Mouse (Mus musculus) liver, postnatal 0 days (tissue): Measurements from ENCODE around the gene 4930524J08Rik. TPM values are rescaled to one million over a fixed set of nuclear protein-coding genes. Genes with fewer than 3 reads are reported as not detected.

Source experiments
- ATAC-seq: fragments of 200-750 bp; cut with Nextera tagmentation; 2 replicates; pipeline ENCODE4 v1.8.0; 2017; ENCODE audit warnings: mild to moderate bottlenecking, moderate library complexity
- DNase-seq: peaks from one replicate; pipeline ENCODE4 v3.0.0-alpha.2; 2016
- H3K27ac ChIP-seq: fragments of 300-500 bp; sonication (generic); 2 replicates; pipeline ENCODE4 v1.5.1; 2014; ENCODE audit warnings: antibody characterized with exemption, moderate library complexity, mild to moderate bottlenecking, low read depth
- H3K27me3 ChIP-seq: fragments of 300-500 bp; sonication (generic); 2 replicates; pipeline ENCODE4 v1.6.1; 2014; ENCODE audit warnings: low read length, control low read depth, mixed read lengths; ENCODE audit not compliant: insufficient read depth
- H3K36me3 ChIP-seq: fragments of 300-500 bp; sonication (generic); replicated peaks from 2 replicates; pipeline ENCODE4 v1.6.1; 2014; ENCODE audit warnings: mild to moderate bottlenecking, control low read depth, low read length, moderate library complexity, mixed read lengths; ENCODE audit not compliant: insufficient read depth
- H3K4me1 ChIP-seq: fragments of 300-500 bp; sonication (generic); 2 replicates; pipeline ENCODE4 v1.6.1; 2014; ENCODE audit warnings: antibody characterized with exemption, mild to moderate bottlenecking, control low read depth; ENCODE audit not compliant: insufficient read depth
- H3K4me2 ChIP-seq: fragments of 300-500 bp; sonication (generic); 2 replicates; pipeline ENCODE4 v1.6.1; 2014; ENCODE audit warnings: low read depth, mild to moderate bottlenecking, low read length, moderate library complexity, mixed read lengths
- H3K4me3 ChIP-seq: fragments of 300-500 bp; sonication (generic); 2 replicates; pipeline ENCODE4 v1.5.1; 2014; ENCODE audit warnings: low read depth, low read length
- H3K9ac ChIP-seq: fragments of 300-500 bp; sonication (generic); replicated peaks from 2 replicates; pipeline ENCODE4 v1.6.1; 2014; ENCODE audit warnings: mild to moderate bottlenecking, moderate library complexity
- H3K9me3 ChIP-seq: fragments of 300-500 bp; sonication (generic); 2 replicates; pipeline ENCODE4 v1.6.1; 2016; ENCODE audit warnings: mild to moderate bottlenecking, control low read depth, low read length, mixed read lengths
- CTCF ChIP-seq: sonication (generic); IDR thresholded peaks from 2 replicates; pipeline ENCODE4 v1.5.1; 2016; ENCODE audit warnings: antibody characterized with exemption, low read depth
- EP300 ChIP-seq: IDR thresholded peaks from 2 replicates; pipeline ENCODE4 v1.6.1; 2016; ENCODE audit warnings: antibody characterized with exemption, low read depth, mild to moderate bottlenecking
- WGBS: fragments of 180-500 bp; shearing (Covaris S2); extraction: QIAGEN DNeasy Blood & Tissue Kit; methylation state at CpG from one replicate; pipeline ENCODE4 v1.1.7; 2014; ENCODE audit not compliant: insufficient replicate concordance; 5-methylcytosine and 5-hydroxymethylcytosine counted together
- polyA plus RNA-seq: library from polyadenylated mRNA; unstranded; fragments of >200 nt; fragmentation: Nextera tagmentation; extraction: Ambion mirVana; gene quantifications from 2 replicates; pipeline ENCODE4 v1.2.1, GENCODE M21; 2015

The 4930524J08Rik gene
- polyA plus RNA-seq, result 0.96 and 1.4 TPM in 2 replicates

GRCm38 (mm10) chr5:99978699-99979442, at the start of gene 4930524J08Rik, which contains the start of gene Hnrnpd:
TSS of gene 4930524J08Rik (plus strand) at chr5:99979061.
TSS of gene Hnrnpd (minus strand) at chr5:99978938.
- peak within 1 kb of the TSS; percentile 98 for H3K9ac ChIP-seq
- WGBS, result 2% methylated on average over 48 of the region's 97 CpGs
- no peak for TF ChIP-seq EP300
- no peak for TF ChIP-seq CTCF
- H3K4me2 ChIP-seq, result peak within 1 kb of the TSS; percentile 92
- ATAC-seq, result peak; percentile 96
- H3K4me3 ChIP-seq, result peak within 1 kb of the TSS; percentile 97
- H3K27ac ChIP-seq, result peak within 1 kb of the TSS; percentile 99
- peak; percentile 99 for DNase-seq
- no peaks in the 10 kb centered on the region for H3K27me3 ChIP-seq
- H3K9me3 ChIP-seq, result no peaks in the 10 kb centered on the region
- H3K36me3 ChIP-seq, result peaks cover 8% of the 10 kb centered on the region; the same call in 1 of the 2 replicates
- H3K4me1 ChIP-seq, result peaks cover 21% of the 10 kb centered on the region

- ATAC-seq, result no peak
- no peak overlapping the region for H3K4me2 ChIP-seq
- TF ChIP-seq EP300 (no peak), CTCF (no peak)
- no peak overlapping the region for H3K9ac ChIP-seq
- H3K27ac ChIP-seq, result no peak overlapping the region
- H3K36me3 ChIP-seq, result no peaks in the 10 kb centered on the region
- H3K4me3 ChIP-seq, result no peak overlapping the region
- DNase-seq, result no peak
- no peaks in the 10 kb centered on the region for H3K27me3 ChIP-seq
- 71% methylated on average over 6 of the region's 6 CpGs for WGBS
- H3K9me3 ChIP-seq, result no peaks in the 10 kb centered on the region
- H3K4me1 ChIP-seq, result no peaks in the 10 kb centered on the region
Observed at GRCm38 (mm10) chr5:99931910-99932309, 47.0 kb upstream of the 4930524J08Rik start.

DNA sequence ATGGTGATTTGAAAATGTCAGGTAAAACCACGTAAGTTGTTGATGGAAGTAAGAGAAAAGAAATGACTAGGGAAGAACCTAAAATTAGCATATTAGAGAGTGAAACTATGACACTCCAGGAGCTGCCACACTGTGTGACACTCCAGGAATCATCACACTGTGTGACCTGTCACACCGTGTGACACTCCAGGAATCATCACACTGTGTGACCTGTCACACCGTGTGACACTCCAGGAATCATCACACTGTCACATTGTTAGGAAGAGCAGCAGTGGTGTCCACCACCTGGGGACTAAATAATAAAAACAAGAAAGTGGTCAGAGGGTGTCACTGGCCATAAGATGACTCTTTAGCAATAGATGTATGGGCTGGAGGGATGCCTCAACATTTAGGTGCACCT, 39.4 kb upstream of the 4930524J08Rik start:
- H3K4me2 ChIP-seq, result no peak overlapping the region
- H3K9ac ChIP-seq, result no peak overlapping the region
- no peak overlapping the region for H3K4me3 ChIP-seq
- H3K4me1 ChIP-seq, result no peaks in the 10 kb centered on the region
- H3K27ac ChIP-seq, result no peak overlapping the region
- H3K9me3 ChIP-seq, result no peaks in the 10 kb centered on the region
- H3K27me3 ChIP-seq, result no peaks in the 10 kb centered on the region
- DNase-seq (no peak), ATAC-seq (no peak)
- 72% methylated on average over 3 of the region's 3 CpGs for WGBS
- TF ChIP-seq CTCF (no peak), EP300 (no peak)
- no peaks in the 10 kb centered on the region for H3K36me3 ChIP-seq

GRCm38 (mm10) chr5:99941273-99941672, 37.6 kb upstream of the 4930524J08Rik start:
- ATAC-seq, result no peak
- TF ChIP-seq EP300 (no peak), CTCF (no peak)
- Histone ChIP-seq H3K9me3 (peaks cover 6% of the 10 kb centered on the region; the same call in 1 of the 2 replicates), H3K4me3 (no peak overlapping the region), H3K27me3 (no peaks in the 10 kb centered on the region), H3K4me2 (no peak overlapping the region), H3K27ac (no peak overlapping the region), H3K36me3 (no peaks in the 10 kb centered on the region), H3K4me1 (no peaks in the 10 kb centered on the region), H3K9ac (no peak overlapping the region)
- 74% methylated on average over 10 of the region's 10 CpGs for WGBS
- no peak for DNase-seq

DNA sequence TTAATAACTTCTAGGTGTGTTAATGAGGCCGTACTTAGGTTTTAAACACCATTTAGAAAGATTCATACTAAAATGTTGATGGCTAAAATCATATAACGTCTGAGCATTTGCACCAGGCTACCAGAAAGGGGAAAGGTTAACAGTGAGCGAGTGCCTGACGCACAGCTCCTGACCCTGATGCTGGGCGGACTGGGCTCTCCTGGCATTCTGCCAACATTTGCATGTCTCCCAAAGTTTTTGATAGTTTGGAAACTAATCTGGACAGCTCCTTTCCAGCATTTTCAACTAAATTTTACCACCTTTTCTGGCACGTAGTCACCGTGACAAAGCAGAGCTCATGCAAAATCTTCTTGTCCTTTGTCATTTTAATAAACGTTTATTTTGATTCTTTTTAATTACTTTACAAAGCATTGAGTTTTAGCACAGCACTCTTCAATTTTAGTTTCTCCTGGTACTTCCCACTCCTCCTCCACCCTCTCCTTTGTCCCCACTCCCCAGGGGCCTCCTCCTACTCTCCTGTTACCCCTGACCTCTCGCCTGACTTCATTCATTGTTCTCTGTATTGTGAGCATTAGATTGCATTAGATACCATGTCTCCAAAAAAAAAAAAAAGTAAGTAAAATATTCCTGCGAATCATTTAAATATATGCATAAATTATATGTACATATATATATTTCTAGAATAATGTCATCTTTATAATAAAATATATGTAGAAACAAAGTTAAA, 36.9 kb upstream of the 4930524J08Rik start:
- no peak overlapping the region for H3K9ac ChIP-seq
- H3K27me3 ChIP-seq, result no peaks in the 10 kb centered on the region
- no peak for ATAC-seq
- WGBS, result 68% methylated on average over 10 of the region's 10 CpGs
- H3K4me1 ChIP-seq, result no peaks in the 10 kb centered on the region
- DNase-seq, result no peak
- TF ChIP-seq EP300 (no peak), CTCF (no peak)
- no peaks in the 10 kb centered on the region for H3K36me3 ChIP-seq
- H3K27ac ChIP-seq, result no peak overlapping the region
- peaks cover 6% of the 10 kb centered on the region; the same call in 1 of the 2 replicates for H3K9me3 ChIP-seq
- H3K4me2 ChIP-seq, result no peak overlapping the region
- H3K4me3 ChIP-seq, result no peak overlapping the region

DNA sequence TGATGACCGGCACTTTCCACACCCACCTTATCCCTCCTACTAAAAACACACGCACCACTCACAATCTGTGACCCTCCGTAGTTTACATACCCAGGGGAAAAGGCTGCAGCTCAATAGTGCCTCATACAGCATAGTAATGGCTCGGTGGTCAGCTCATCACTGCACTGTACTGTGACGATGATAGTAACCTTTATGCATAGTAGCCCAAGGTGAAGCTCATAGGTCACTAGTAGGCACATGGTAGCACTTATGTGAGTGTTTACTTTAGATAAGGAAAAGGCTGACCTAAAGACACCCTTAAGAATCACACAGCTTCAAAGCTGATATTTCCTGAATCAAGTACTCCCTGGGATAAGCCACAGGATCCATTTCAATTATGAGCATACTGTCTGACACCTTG, 26.3 kb upstream of the 4930524J08Rik start:
- Histone ChIP-seq H3K27me3 (no peaks in the 10 kb centered on the region), H3K9me3 (no peaks in the 10 kb centered on the region), H3K4me2 (no peak overlapping the region), H3K4me3 (no peak overlapping the region), H3K27ac (no peak overlapping the region), H3K36me3 (peaks cover 8% of the 10 kb centered on the region), H3K9ac (no peak overlapping the region), H3K4me1 (no peaks in the 10 kb centered on the region)
- WGBS, result 80% methylated on average over 5 of the region's 5 CpGs
- no peak for TF ChIP-seq CTCF
- TF ChIP-seq EP300, result no peak
- DNase-seq (no peak), ATAC-seq (peak; percentile 35; the same call in 1 of the 2 replicates)
